Mouse (Mus musculus) large intestine, adult 2 months (tissue): Measurements from ENCODE around the gene D3Ertd254e. TPM values are rescaled to one million over a fixed set of nuclear protein-coding genes. Genes with fewer than 3 reads are reported as not detected.

Experiments
- DNase-seq: peaks from one replicate; pipeline ENCODE4 v3.0.0-alpha.2; 2012; ENCODE audit warnings: low read depth, low spot score
- WGBS: fragments of 180-500 bp; shearing (Covaris S2); methylation state at CpG from one replicate; pipeline ENCODE4 v1.1.7; 2018; 5-methylcytosine and 5-hydroxymethylcytosine counted together
- polyA plus RNA-seq: library from polyadenylated mRNA; depleted of rRNA; stranded (reverse); fragments of >200 nt; gene quantifications from 2 replicates; pipeline ENCODE4 v1.2.3, GENCODE M21; 2012; rRNA removed

Gene D3Ertd254e
- polyA plus RNA-seq, 1 experiment, result 0.45 TPM

GRCm38 (mm10) chr3:36209776-36210555, 59.1 kb downstream of the D3Ertd254e start:
- no peak for DNase-seq
- WGBS, result 45% methylated on average over 11 of the region's 11 CpGs

- no peak for DNase-seq
- WGBS, result 27% methylated on average over 2 of the region's 2 CpGs
These were observed 60.1 kb downstream of the D3Ertd254e start for GRCm38 (mm10) chr3:36210939-36211338.

DNA sequence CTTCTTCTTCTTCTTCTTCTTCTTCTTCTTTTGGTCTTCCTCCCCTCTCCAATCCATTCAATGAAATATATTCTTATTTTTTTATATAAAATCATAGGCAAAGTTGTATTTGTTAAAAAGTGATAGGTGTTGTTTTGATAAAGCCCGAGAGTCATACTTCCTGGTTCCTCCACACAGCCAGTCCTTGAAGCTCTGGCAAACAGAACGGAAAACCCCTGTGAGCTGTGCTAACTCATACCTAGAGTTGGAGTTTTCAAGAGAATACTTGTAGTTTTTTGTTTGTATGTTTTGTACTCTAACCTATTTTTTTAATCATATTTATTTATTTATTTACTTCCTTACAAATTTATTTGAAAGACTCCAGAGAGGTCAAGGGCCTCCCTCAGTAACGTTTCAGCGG, 61.9 kb downstream of the D3Ertd254e start:
- no peak for DNase-seq
- WGBS, result 67% methylated on average over 4 of the region's 4 CpGs

Other genes with a start within 250 kb of the D3Ertd254e start
- gene Dcun1d1, start 213.6 kb upstream of the D3Ertd254e start, polyA plus RNA-seq, result 4.5 and 6.3 TPM in 2 replicates
- 7.2 and 11.1 TPM in 2 replicates for gene Mccc1, start 150.3 kb upstream of the D3Ertd254e start, polyA plus RNA-seq
- not detected in 2 replicates for gene Ccdc144b, start 97.5 kb upstream of the D3Ertd254e start, polyA plus RNA-seq
- gene Acad9, start 85.0 kb upstream of the D3Ertd254e start, polyA plus RNA-seq, result 16.7 and 19.4 TPM in 2 replicates
- gene Qrfpr, start 71.3 kb downstream of the D3Ertd254e start, polyA plus RNA-seq, result not detected in 2 replicates